Mouse (Mus musculus) G1E (cell line): ENCODE data around the gene Kif5c. TPM values are rescaled to one million over a fixed set of nuclear protein-coding genes. Genes with fewer than 3 reads are reported as not detected.

Source experiments
- ATAC-seq: 2 replicates; pipeline ENCODE4 v1.8.0; 2016; ENCODE audit warnings: mild to moderate bottlenecking; ENCODE audit not compliant: insufficient number of reproducible peaks, poor library complexity, low FRiP score, severe bottlenecking; ENCODE audit errors: extremely low read depth
- DNase-seq: peaks from one replicate; pipeline ENCODE4 v3.0.0; 2012; ENCODE audit warnings: low spot score
- H3K27me3 ChIP-seq: 2 replicates; pipeline ENCODE4 v1.6.1; 2012; ENCODE audit warnings: mild to moderate bottlenecking, low read length, inconsistent platforms; ENCODE audit not compliant: insufficient read depth
- H3K36me3 ChIP-seq: replicated peaks from 2 replicates; pipeline ENCODE3; 2012; ENCODE audit warnings: mild to moderate bottlenecking, inconsistent platforms
- H3K4me1 ChIP-seq: 2 replicates; pipeline ENCODE4 v1.6.1; 2012; ENCODE audit warnings: low read depth, low read length, inconsistent platforms, mixed read lengths; ENCODE audit not compliant: insufficient read depth
- H3K4me3 ChIP-seq: 2 replicates; pipeline ENCODE4 v1.5.1; 2012; ENCODE audit warnings: low read depth, mild to moderate bottlenecking, inconsistent platforms, low read length, moderate library complexity, mixed read lengths
- H3K9me3 ChIP-seq: replicated peaks from 2 replicates; pipeline ENCODE4 v1.6.1; 2012; ENCODE audit warnings: inconsistent platforms
- CTCF ChIP-seq: IDR thresholded peaks from 2 replicates; pipeline ENCODE4 v1.5.1; 2012; ENCODE audit warnings: low read depth, low read length, inconsistent platforms, mixed read lengths
- GATA1 ChIP-seq: IDR thresholded peaks from 2 replicates; pipeline ENCODE4 v1.6.1; 2012; ENCODE audit warnings: borderline replicate concordance, low read length, inconsistent platforms, mixed read lengths
- GATA2 ChIP-seq: IDR thresholded peaks from 2 replicates; pipeline ENCODE4 v1.6.1; 2012; ENCODE audit warnings: low read depth, low read length, inconsistent platforms, borderline replicate concordance
- POLR2AphosphoS5 ChIP-seq: IDR thresholded peaks from 2 replicates; pipeline ENCODE4 v1.6.1; 2012; ENCODE audit warnings: low read depth, low read length, inconsistent platforms; ENCODE audit not compliant: insufficient replicate concordance
- TAL1 ChIP-seq: conservative IDR thresholded peaks from 2 replicates; pipeline ENCODE4 v1.6.1; 2012; ENCODE audit warnings: low read depth, low read length, inconsistent platforms, mixed read lengths
- polyA plus RNA-seq: library from polyadenylated mRNA; stranded (reverse); fragments of >175 nt; gene quantifications from 2 replicates; pipeline ENCODE4 v1.2.3, GENCODE M21; 2012
- total RNA-seq, 2 experiments: library from RNA; stranded (forward) in 1 of 2; stranded (reverse) in 1 of 2; fragments of 200-1000 nt in 1 of 2; fragments of >200 nt in 1 of 2; fragmentation: Nextera tagmentation in 1 of 2; gene quantifications; 2 replicates each; pipeline ENCODE4 v1.2.3; 2014 to 2017

Kif5c gene
- total and polyA plus RNA-seq, 3 experiments = 0.02 to 1.8 (median 1.5) TPM

DNA sequence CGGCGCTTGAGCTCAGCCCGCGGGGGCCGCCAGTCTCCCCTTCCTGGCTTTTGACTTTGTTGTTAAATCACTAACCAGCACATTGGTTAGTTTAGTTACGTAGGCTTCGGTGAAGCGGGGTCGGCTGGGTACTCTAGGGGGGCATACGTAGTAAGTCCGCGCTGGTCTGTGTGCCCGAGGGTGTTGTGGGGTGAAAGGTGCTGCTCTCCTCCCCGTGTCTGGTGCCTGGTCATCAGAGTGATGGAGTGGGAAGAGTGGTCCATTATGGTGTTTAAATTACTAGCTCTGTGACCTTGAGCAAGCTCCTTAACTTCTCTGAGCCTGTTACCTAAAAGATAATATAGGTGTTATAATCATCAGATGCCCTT lies 168.9 kb downstream of the Kif5c start:
- Histone ChIP-seq H3K27me3 (no peaks in the 10 kb centered on the region), H3K9me3 (peaks cover 28% of the 10 kb centered on the region), H3K4me3 (no peak overlapping the region), H3K4me1 (no peaks in the 10 kb centered on the region), H3K36me3 (no peaks in the 10 kb centered on the region)
- no peak for ATAC-seq
- DNase-seq = no peak
- TF ChIP-seq TAL1 = no peak
- no peak for TF ChIP-seq GATA1

DNA sequence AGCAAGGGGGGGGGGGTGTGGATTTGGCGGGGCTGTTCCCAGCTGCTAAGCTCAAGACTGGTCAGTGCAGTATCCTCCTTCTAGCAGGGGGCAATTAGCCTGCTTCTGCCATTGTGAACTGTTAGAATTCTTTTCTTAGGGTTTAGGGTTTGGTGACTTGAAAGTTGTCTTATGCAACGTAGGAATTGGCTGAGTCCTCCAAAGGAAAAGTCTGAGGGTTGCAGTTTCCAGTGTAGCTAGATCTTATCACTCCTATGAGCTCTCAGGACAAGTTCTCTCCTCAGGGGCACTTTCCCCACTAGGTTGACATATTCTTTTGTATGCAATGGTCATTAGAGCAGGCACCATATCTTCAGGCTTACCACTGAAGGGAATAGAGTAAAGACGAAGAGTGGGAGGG lies 169.5 kb downstream of the Kif5c start:
- TF ChIP-seq GATA1 = no peak
- TF ChIP-seq GATA2 = no peak
- no peak for TF ChIP-seq TAL1
- no peak for TF ChIP-seq CTCF
- TF ChIP-seq POLR2AphosphoS5 = no peak
- DNase-seq (no peak), ATAC-seq (no peak)
- Histone ChIP-seq H3K4me1 (no peaks in the 10 kb centered on the region), H3K36me3 (no peaks in the 10 kb centered on the region), H3K4me3 (no peak overlapping the region), H3K27me3 (no peaks in the 10 kb centered on the region), H3K9me3 (peaks cover 28% of the 10 kb centered on the region)

DNA sequence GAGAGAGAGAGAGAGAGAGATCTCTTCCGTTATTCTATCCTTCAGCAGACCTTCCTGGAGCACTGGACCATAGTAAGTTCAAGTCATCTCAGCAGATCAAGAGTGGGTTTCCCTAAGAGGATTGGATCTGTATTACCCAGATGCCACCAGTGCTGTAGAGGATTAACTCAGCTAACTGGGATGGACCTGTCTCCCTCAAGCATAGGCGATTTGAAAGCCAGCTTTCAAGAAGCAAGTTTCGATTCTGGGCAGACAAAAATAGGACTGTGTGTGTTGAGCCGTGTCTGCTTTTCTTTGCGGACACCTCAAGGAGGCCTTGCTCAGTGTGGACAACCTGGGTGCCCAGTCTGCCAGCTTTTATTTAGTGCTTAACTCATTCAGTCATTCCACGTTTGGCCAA lies 170.0 kb downstream of the Kif5c start:
- no peaks in the 10 kb centered on the region for H3K4me1 ChIP-seq
- H3K27me3 ChIP-seq = no peaks in the 10 kb centered on the region
- H3K4me3 ChIP-seq = no peak overlapping the region
- no peak for TF ChIP-seq GATA1
- no peak for TF ChIP-seq POLR2AphosphoS5
- no peak for TF ChIP-seq TAL1
- TF ChIP-seq GATA2 = no peak
- peaks cover 28% of the 10 kb centered on the region for H3K9me3 ChIP-seq
- H3K36me3 ChIP-seq = no peaks in the 10 kb centered on the region
- ATAC-seq (no peak), DNase-seq (no peak)

DNA sequence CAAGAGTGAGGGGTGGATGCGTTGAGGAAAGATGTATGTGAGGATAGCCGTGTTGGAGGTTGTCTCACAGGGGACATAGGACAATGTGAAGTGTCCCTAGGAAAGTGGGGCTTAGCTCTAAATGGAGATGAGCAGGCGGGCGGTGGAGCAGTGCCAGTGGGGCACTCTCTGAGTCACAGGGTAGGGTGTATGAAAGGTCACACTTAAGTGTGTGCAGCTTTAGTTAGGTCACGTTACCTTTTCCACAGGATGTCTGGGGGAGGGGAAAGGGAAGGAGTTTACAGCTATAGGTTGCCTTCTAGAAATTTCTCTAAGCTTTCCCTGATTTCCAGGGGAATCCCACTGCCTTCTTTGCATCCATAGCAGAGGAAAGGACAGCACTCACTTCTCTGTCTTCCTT lies 170.4 kb downstream of the Kif5c start:
- no peak for DNase-seq
- H3K27me3 ChIP-seq = no peaks in the 10 kb centered on the region

DNA sequence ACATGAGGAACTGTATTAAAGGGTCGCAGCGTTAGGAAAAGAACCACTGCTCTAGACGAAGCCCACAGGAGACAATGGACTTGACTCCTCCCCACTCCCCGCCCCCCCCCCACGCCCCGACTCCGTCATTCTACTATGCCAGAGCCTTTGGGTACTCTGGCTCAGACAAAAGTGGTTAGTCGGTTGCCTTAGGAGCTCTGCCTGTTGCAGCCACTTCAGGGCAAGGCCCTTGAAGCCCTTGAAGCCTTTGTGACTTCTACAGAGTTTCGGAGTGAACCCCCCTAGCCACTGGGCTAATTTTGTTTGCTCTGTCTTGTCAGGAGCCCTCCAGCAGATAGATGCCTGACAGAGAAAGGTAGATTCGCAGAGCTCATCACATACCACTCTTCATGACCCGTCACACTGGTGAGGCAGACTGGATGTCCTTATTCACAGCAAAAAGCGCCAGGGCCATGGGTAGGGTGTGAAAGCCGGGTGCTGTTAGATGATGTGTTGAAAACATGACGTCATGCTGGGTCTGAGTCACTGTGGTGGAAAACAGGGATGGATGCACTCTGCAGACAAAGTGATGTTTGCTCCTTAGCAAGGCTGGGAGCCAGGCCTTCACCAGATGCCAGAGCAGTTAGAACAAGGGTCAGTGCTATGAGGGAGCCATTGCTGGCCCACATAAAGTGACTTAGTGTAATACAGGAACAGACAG lies 178.5 kb downstream of the Kif5c start:
- no peak for ATAC-seq
- Histone ChIP-seq H3K36me3 (no peaks in the 10 kb centered on the region), H3K27me3 (no peaks in the 10 kb centered on the region), H3K4me1 (no peaks in the 10 kb centered on the region), H3K9me3 (peaks cover 10% of the 10 kb centered on the region), H3K4me3 (no peak overlapping the region)
- TF ChIP-seq POLR2AphosphoS5 (no peak), TAL1 (no peak), CTCF (no peak), GATA2 (no peak), GATA1 (no peak)
- no peak for DNase-seq

More for the DNA sequence above, 170.4 kb downstream of the Kif5c start:
- Histone ChIP-seq H3K4me1 (no peaks in the 10 kb centered on the region), H3K36me3 (no peaks in the 10 kb centered on the region), H3K9me3 (peaks cover 28% of the 10 kb centered on the region), H3K4me3 (no peak overlapping the region)
- TF ChIP-seq CTCF = no peak
- TF ChIP-seq TAL1 = no peak
- TF ChIP-seq GATA2 = no peak
- no peak for ATAC-seq

DNA sequence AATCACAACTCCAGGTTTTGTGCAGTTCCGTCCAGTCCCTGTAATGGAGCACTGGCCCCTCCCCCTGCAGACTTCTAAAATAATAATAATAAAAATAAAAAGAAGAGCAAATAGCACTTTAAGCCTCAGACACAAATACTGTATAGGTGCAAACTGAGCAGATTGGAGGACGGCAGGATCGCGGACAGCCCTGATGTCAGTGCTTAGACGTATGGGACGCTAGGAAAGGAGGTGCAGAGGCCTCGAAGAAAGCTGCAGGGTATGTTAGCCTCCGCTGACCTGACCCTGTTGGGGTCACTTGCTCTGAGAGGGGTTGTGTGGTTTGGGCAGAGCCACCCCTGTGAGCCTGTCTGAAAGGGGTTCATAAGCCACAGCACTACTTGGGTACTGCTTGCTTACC lies 185.3 kb downstream of the Kif5c start:
- ATAC-seq = no peak
- H3K9me3 ChIP-seq = peaks cover 31% of the 10 kb centered on the region
- DNase-seq = no peak
- H3K4me3 ChIP-seq = no peak overlapping the region
- no peaks in the 10 kb centered on the region for H3K4me1 ChIP-seq
- no peaks in the 10 kb centered on the region for H3K36me3 ChIP-seq
- TF ChIP-seq POLR2AphosphoS5 (no peak), TAL1 (no peak), GATA2 (no peak), CTCF (no peak)
- no peaks in the 10 kb centered on the region for H3K27me3 ChIP-seq

DNA sequence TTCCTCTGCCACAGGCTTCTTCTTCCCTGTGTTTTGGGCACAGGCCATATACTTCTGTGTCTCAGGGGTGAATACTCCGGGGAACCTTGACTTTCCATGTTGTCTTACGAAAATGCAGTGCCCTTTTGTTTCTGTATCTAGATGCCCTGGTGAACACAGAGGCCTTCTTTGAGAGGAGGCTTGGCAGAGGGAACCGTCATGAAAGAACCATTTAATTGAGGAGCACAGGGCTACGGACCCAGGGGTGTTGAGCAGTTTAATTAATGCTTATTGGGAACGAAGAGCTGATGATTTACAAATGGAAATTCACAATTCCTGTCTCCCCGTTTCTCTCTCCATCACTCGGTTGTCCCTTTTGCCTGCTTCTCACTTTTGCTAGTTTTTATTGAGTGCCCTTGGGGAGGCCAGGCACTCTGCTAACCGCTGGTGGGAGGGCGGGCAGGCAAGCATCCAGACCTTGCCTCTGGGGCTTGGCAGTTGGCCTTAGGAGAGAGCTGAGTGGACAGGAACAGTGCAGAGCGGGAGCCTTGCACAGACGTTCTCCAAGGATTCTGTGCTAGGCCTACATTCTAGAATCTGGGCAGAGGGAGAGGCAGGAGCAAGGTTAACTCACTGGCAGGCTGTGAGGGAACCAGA lies 186.8 kb downstream of the Kif5c start:
- no peak for ATAC-seq
- H3K36me3 ChIP-seq = no peaks in the 10 kb centered on the region
- TF ChIP-seq CTCF = no peak
- no peak for TF ChIP-seq TAL1
- H3K4me1 ChIP-seq = no peaks in the 10 kb centered on the region
- H3K9me3 ChIP-seq = peaks cover 34% of the 10 kb centered on the region
- no peak overlapping the region for H3K4me3 ChIP-seq
- no peaks in the 10 kb centered on the region for H3K27me3 ChIP-seq
- DNase-seq = no peak
